Mouse (Mus musculus): Measurements from ENCODE around the gene Rab11a.

GRCm38 (mm10) chr9:64742453-64742852 is 4.9 kb upstream of the Rab11a start:
- TF ChIP-seq CTCF (IDR thresholded peaks at IDR 0.05; ENCODE audit: borderline replicate concordance, control insufficient read depth, extremely low read depth, insufficient read depth, low read length, poor library complexity) (no peak), POLR2A (IDR thresholded peaks at IDR 0.05; ENCODE audit: control insufficient read depth, extremely low read depth, insufficient read depth, low read length, poor library complexity) (no peak)
